Mouse (Mus musculus) lung, postnatal 25 days (tissue): ENCODE data around the gene Gnptab.
"Not testable (repeated sequence)": the region's sequence is repeated elsewhere in the genome, so short reads cannot be mapped to it uniquely, and the experiment has no call there.

Experiments
- DNase-seq: peaks from one replicate; pipeline ENCODE4 v3.0.0; 2022; ENCODE audit warnings: low spot score

Gene Gnptab

GRCm38 (mm10) chr10:88412290-88412995 lies 33.5 kb downstream of the Gnptab start:
- no peak for DNase-seq

GRCm38 (mm10) chr10:88417686-88418085 lies 38.8 kb downstream of the Gnptab start:
- DNase-seq, result peak; percentile 34

GRCm38 (mm10) chr10:88420141-88420541 lies 41.2 kb downstream of the Gnptab start:
- no peak for DNase-seq

GRCm38 (mm10) chr10:88420655-88421435 lies 41.9 kb downstream of the Gnptab start:
- no peak for DNase-seq

- DNase-seq, result peak; percentile 81
Measured at GRCm38 (mm10) chr10:88426158-88426816, 47.4 kb downstream of the Gnptab start.

GRCm38 (mm10) chr10:88426896-88427295 lies 48.0 kb downstream of the Gnptab start:
- DNase-seq, result no peak

- no peak for DNase-seq
Measured at GRCm38 (mm10) chr10:88427998-88428397, 49.1 kb downstream of the Gnptab start.

GRCm38 (mm10) chr10:88441224-88441623 lies 62.3 kb downstream of the Gnptab start:
- peak; percentile 6 for DNase-seq

GRCm38 (mm10) chr10:88451221-88451620 lies 72.3 kb downstream of the Gnptab start:
- peak; percentile 39 for DNase-seq

GRCm38 (mm10) chr10:88451990-88452389 lies 73.1 kb downstream of the Gnptab start:
- no peak for DNase-seq

- no peak for DNase-seq
Measured at GRCm38 (mm10) chr10:88457816-88458215, 78.9 kb downstream of the Gnptab start.

- DNase-seq, result no peak
Measured at GRCm38 (mm10) chr10:88459502-88459992, 80.6 kb downstream of the Gnptab start, which contains the start of gene Sycp3. Sycp3 (plus strand) TSS chr10:88459569.

- DNase-seq, result no peak
Measured at GRCm38 (mm10) chr10:88460122-88460820, 81.3 kb downstream of the Gnptab start.

GRCm38 (mm10) chr10:88482866-88483265 lies 103.9 kb downstream of the Gnptab start:
- DNase-seq, result not testable (repeated sequence)

GRCm38 (mm10) chr10:88488629-88489028 lies 109.7 kb downstream of the Gnptab start:
- DNase-seq, result no peak

GRCm38 (mm10) chr10:88491632-88492031 lies 112.7 kb downstream of the Gnptab start:
- no peak for DNase-seq

- no peak for DNase-seq
Measured at GRCm38 (mm10) chr10:88492658-88493057, 113.7 kb downstream of the Gnptab start.

- no peak for DNase-seq
Measured at GRCm38 (mm10) chr10:88494959-88495587, 116.1 kb downstream of the Gnptab start.
